Mouse (Mus musculus) bone marrow macrophage, adult 2 months (primary cell): ENCODE data around the gene Tmem168. TPM values are rescaled to one million over a fixed set of nuclear protein-coding genes. Genes with fewer than 3 reads are reported as not detected.

Experiments used
- H3K27ac ChIP-seq: 2 replicates; pipeline ENCODE4 v1.5.1; 2012; ENCODE audit warnings: low read depth, low read length; ENCODE audit not compliant: insufficient read depth
- H3K4me1 ChIP-seq: 2 replicates; pipeline ENCODE4 v1.6.1; 2012; ENCODE audit warnings: low read length; ENCODE audit not compliant: control insufficient read depth, insufficient read depth
- H3K4me3 ChIP-seq: 2 replicates; pipeline ENCODE4 v1.5.1; 2012; ENCODE audit warnings: mild to moderate bottlenecking, low read length, moderate library complexity; ENCODE audit not compliant: insufficient read depth
- CTCF ChIP-seq: IDR thresholded peaks from 2 replicates; pipeline ENCODE4 v1.5.1; 2012; ENCODE audit warnings: low read depth, mild to moderate bottlenecking, low read length, moderate library complexity
- POLR2A ChIP-seq: IDR thresholded peaks from 2 replicates; pipeline ENCODE4 v1.6.1; 2012; ENCODE audit warnings: mild to moderate bottlenecking, low read depth, low read length, borderline replicate concordance
- polyA plus RNA-seq: library from polyadenylated mRNA; stranded (reverse); fragments of >200 nt; gene quantifications from 2 replicates; pipeline ENCODE4 v1.2.4, GENCODE M21; 2012; ENCODE audit not compliant: missing spikeins, insufficient read depth, insufficient read length

The Tmem168 gene
- polyA plus RNA-seq, 1 experiment: 42.9 TPM

DNA sequence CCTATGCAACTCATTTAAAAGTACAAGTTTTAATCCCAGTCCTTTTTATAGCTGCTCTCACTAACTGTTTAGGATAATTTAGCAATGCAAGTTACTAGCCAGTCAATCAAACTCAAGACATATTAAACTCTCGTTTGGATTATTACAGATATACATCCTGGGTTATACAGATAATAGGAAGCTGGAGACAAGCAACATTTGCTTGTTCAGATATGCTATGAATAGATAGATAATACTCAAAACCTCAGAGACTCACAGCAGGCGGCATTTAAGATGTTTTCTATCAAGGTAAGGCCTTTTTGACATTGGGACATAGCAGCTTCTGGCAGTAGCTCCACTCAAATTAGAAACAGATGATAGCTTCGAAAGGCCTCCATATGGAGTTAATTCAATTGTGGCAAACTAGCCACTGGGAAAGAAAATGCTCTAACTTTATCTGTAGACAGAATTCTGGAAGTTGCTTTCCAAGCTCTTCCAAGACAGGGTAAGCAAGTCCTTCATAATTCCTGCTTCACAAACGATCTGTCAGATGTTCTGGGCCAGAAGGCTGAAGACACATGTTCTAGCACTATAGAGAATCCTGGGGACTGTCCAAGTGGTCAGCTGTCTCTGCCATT is 15.1 kb downstream of the Tmem168 start:
- TF ChIP-seq POLR2A (no peak), CTCF (no peak)
- Histone ChIP-seq H3K4me1 (peaks cover under 1% of the 10 kb centered on the region), H3K27ac (no peak overlapping the region), H3K4me3 (no peak overlapping the region)

GRCm38 (mm10) chr6:13586560-13586959 is 21.3 kb downstream of the Tmem168 start:
- no peak for TF ChIP-seq CTCF
- no peak for TF ChIP-seq POLR2A
- no peaks in the 10 kb centered on the region for H3K4me1 ChIP-seq
- no peak overlapping the region for H3K27ac ChIP-seq
- no peak overlapping the region for H3K4me3 ChIP-seq

DNA sequence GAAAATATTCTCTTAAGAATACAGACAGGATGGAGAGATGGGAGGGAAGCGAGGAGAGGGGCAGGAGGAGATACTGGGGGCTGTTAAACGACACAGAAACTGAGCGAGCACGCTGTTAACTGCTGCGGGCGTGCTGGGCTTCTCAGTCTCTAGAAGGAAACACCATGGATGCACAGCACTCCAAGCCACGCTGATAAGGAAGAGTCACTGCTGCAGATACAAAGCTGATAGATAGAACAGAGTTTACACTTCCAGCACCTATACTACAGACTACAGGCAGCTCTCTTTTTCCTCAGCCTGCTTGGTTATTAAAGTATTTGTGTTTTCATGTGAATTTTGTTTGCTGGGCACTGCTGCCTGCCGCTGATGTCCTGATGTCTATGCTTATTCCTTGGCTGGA is 21.7 kb downstream of the Tmem168 start:
- Histone ChIP-seq H3K4me3 (no peak overlapping the region), H3K27ac (no peak overlapping the region), H3K4me1 (no peaks in the 10 kb centered on the region)
- TF ChIP-seq POLR2A (no peak), CTCF (no peak)

DNA sequence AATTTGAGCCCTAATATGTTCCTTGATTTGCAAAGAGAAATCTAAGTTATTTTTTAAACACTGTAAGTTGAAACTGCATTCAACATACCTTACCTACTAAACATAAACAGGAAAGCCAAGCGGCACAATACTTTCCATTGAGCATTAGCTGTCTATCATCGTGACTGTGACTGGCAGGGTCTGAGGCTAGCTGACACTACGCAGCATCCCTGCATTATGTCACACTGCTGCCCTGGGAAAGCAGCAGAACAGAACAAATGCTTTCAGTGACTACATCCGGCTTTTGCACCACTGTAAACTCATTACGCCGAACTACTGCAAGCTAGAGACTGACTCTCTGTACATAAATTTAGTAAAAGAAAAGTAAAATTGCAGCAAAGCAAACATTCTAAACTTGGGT is 23.1 kb downstream of the Tmem168 start:
- H3K27ac ChIP-seq: no peak overlapping the region
- TF ChIP-seq POLR2A: no peak
- no peak for TF ChIP-seq CTCF
- H3K4me3 ChIP-seq: no peak overlapping the region
- no peaks in the 10 kb centered on the region; the same call in 1 of the 2 replicates for H3K4me1 ChIP-seq

GRCm38 (mm10) chr6:13582075-13582474 is 25.8 kb downstream of the Tmem168 start:
- no peak overlapping the region for H3K4me3 ChIP-seq
- TF ChIP-seq CTCF (no peak), POLR2A (no peak)
- H3K4me1 ChIP-seq: no peaks in the 10 kb centered on the region; the same call in 1 of the 2 replicates
- H3K27ac ChIP-seq: no peak overlapping the region

DNA sequence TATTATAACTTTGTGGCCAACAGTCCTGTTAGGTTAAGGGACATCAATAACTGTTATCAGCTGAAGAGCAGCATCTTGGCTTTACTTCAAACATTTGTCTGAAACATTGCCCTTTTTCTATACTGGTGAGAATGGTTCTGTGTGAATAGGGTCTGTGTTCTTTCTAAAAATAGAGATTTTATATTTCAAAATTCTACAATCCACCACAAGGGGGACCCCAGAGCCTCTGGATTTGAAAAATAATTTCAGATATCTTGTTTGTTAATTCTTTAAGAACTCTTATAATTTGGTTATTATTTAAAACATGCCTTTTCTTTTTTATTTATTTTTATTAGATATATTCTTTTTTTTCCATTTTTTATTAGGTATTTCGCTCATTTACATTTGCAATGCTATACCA is 42.2 kb downstream of the Tmem168 start:
- no peak overlapping the region for H3K27ac ChIP-seq
- TF ChIP-seq CTCF: no peak
- TF ChIP-seq POLR2A: no peak
- no peaks in the 10 kb centered on the region for H3K4me1 ChIP-seq
- no peak overlapping the region for H3K4me3 ChIP-seq

DNA sequence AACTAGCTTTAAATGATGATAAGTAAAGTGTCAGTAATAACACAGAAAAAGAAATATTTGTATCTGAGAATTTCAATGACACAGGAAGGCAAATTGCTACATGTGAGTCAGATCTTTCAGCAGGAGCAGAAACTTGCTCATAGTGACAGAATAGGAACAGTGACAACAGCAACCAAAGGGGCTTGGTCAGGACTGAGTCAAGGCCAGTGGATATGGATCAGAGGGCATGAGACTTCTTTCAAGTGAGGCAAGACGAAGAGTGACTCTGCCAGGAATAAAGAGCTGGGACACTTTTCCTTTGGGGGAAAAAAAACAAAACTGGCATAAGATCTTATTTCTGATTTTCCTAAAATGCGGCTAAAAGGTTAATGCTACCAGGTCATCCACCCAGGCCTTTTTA is 52.6 kb downstream of the Tmem168 start:
- Histone ChIP-seq H3K4me1 (no peaks in the 10 kb centered on the region), H3K27ac (no peak overlapping the region), H3K4me3 (no peak overlapping the region)
- TF ChIP-seq CTCF (no peak), POLR2A (no peak)

DNA sequence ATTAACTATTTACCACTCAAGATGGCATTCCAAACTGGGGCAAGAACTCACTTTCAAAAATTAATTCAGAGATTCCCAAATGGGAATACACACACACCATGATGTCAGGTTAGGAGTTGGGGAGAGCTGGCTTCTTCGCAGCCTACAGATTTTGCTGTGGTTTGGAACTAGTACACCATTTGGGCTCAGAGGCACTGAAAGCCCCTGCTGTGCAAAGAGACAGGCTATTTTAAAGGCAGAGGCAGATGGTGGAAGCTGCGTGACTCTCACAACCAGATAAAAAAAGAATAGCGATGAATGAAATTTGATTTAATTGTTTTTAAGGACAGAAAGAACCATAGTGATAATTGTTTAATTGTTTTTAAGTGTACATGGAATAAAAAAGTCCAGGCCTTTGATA is 66.1 kb downstream of the Tmem168 start:
- TF ChIP-seq CTCF: no peak
- TF ChIP-seq POLR2A: no peak
- Histone ChIP-seq H3K4me3 (no peak overlapping the region), H3K27ac (no peak overlapping the region), H3K4me1 (no peaks in the 10 kb centered on the region)

DNA sequence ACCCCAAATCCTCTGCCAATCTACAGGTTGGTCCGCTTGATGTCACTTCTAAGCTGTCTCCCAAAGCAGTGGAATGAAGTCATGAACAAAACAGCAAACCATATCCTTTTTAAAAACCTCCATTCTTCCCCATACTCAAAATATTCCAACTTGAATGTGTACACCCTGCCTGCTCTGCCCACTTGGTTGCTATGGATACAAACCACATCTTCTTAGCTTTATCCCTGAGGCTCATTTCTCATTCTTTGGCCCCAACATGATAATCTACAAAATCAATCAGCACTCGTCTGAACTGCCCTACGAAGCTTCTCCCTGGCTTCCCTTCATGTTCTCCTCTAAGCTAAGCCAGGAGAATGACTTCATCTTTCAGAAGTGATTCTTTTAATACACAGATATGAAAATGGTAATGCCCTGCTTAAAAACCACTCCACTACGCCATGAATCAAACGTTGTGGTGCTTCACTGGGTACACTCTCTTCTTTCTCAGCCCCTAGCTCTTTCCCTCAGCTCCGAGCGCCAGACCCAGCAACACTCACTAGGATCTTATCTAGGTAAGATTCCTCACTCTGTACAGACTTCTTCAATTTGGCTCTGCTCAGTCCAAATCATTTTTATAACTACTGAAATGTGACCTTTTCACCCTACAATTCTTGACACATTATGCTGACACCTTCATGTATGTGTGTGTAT is 70.5 kb downstream of the Tmem168 start:
- TF ChIP-seq CTCF (no peak), POLR2A (no peak)

More for the DNA sequence above, 70.5 kb downstream of the Tmem168 start:
- no peaks in the 10 kb centered on the region for H3K4me1 ChIP-seq
- H3K27ac ChIP-seq: no peak overlapping the region
- no peak overlapping the region for H3K4me3 ChIP-seq

Other genes with a start within 250 kb of the Tmem168 start
- gene Bmt2, start 69.9 kb upstream of the Tmem168 start, polyA plus RNA-seq: 59.8 and 60.3 TPM in 2 replicates
- gene Gpr85, start 231.8 kb upstream of the Tmem168 start, polyA plus RNA-seq: 6.7 and 9.7 TPM in 2 replicates